Mouse (Mus musculus) adrenal gland, postnatal 36 days (tissue): ENCODE results near the gene Tmem161b. TPM values are rescaled to one million over a fixed set of nuclear protein-coding genes. Genes with fewer than 3 reads are reported as not detected.

Experiments used
- microRNA-seq: library from miRNA; unstranded; fragments of <30 nt; microRNA quantifications from one replicate; pipeline ENCODE4 v1.2.0, GENCODE M21; 2021
- total RNA-seq, 2 experiments: library from RNA; stranded (reverse); gene quantifications; 2 replicates each; pipeline ENCODE4 v1.2.3; 2021

Gene Tmem161b
- total RNA-seq, 2 experiments from 2014 or later = 16.1 to 19.9 TPM

Small RNA genes lying within 50 kb of the gene (microRNA-seq; reads per million reads assigned to microRNA genes)
- not detected for gene Gm24331
